Mouse (Mus musculus): ENCODE measurements around the gene Rabgap1. TPM values are rescaled to one million over a fixed set of nuclear protein-coding genes. Genes with fewer than 3 reads are reported as not detected.
A peak's percentile ranks its signal among the peaks of the same experiment; 100 is the strongest.
"Not testable (repeated sequence)": the region's sequence is repeated elsewhere in the genome, so short reads cannot be mapped to it uniquely, and the experiment has no call there.

The Rabgap1 gene
- polyA plus RNA-seq, 1 experiment from 2014 or later = 44.4 TPM

- no peaks in the 10 kb centered on the region for H3K27me3 ChIP-seq (ENCODE audit: control insufficient read depth, insufficient read depth, low read length)
- WGBS = 92% methylated on average over 2 of the region's 2 CpGs
These were observed 45.9 kb downstream of the Rabgap1 start for GRCm38 (mm10) chr2:37488956-37489355.

GRCm38 (mm10) chr2:37497321-37497720 lies 54.2 kb downstream of the Rabgap1 start:
- Histone ChIP-seq H3K4me2 (ENCODE audit: low read depth, severe bottlenecking) (no peak overlapping the region), H3K36me3 (ENCODE audit: control insufficient read depth, insufficient read depth, low read length) (peaks cover 4% of the 10 kb centered on the region; the same call in 1 of the 2 replicates), H3K9me3 (ENCODE audit: control insufficient read depth, low read length) (no peaks in the 10 kb centered on the region), H3K4me1 (ENCODE audit: control insufficient read depth, insufficient read depth, low read length) (no peaks in the 10 kb centered on the region), H3K4me3 (ENCODE audit: low read depth, low read length) (no peak overlapping the region), H3K27me3 (ENCODE audit: control insufficient read depth, insufficient read depth, low read length) (no peaks in the 10 kb centered on the region), H3K27ac (replicated peaks; ENCODE audit: low read depth, low read length) (no peak overlapping the region), H3K9ac (ENCODE audit: low read length) (no peak overlapping the region)
- DNase-seq (ENCODE audit: low spot score) = no peak
- WGBS = 92% methylated on average over 4 of the region's 4 CpGs
- ATAC-seq (ENCODE audit: insufficient number of reproducible peaks, low FRiP score, low TSS enrichment, low read depth) = no peak

More at GRCm38 (mm10) chr2:37488956-37489355, 45.9 kb downstream of the Rabgap1 start:
- no peak overlapping the region for H3K27ac ChIP-seq (replicated peaks; ENCODE audit: low read depth, low read length)
- DNase-seq (ENCODE audit: low spot score) = no peak
- no peaks in the 10 kb centered on the region for H3K4me1 ChIP-seq (ENCODE audit: control insufficient read depth, insufficient read depth, low read length)
- H3K36me3 ChIP-seq (ENCODE audit: control insufficient read depth, insufficient read depth, low read length) = peaks cover 8% of the 10 kb centered on the region; the same call in 1 of the 2 replicates
- H3K9ac ChIP-seq (ENCODE audit: low read length) = no peak overlapping the region
- no peak overlapping the region for H3K4me3 ChIP-seq (ENCODE audit: low read depth, low read length)
- no peak for ATAC-seq (ENCODE audit: insufficient number of reproducible peaks, low FRiP score, low TSS enrichment, low read depth)
- no peak overlapping the region for H3K4me2 ChIP-seq (ENCODE audit: low read depth, severe bottlenecking)
- H3K9me3 ChIP-seq (ENCODE audit: control insufficient read depth, low read length) = no peaks in the 10 kb centered on the region

GRCm38 (mm10) chr2:37505856-37506255 lies 62.8 kb downstream of the Rabgap1 start:
- not testable (repeated sequence) for H3K4me2 ChIP-seq (ENCODE audit: low read depth, severe bottlenecking); H3K9me3 ChIP-seq (ENCODE audit: control insufficient read depth, low read length); H3K4me1 ChIP-seq (ENCODE audit: control insufficient read depth, insufficient read depth, low read length); H3K27me3 ChIP-seq (ENCODE audit: control insufficient read depth, insufficient read depth, low read length); ATAC-seq (ENCODE audit: insufficient number of reproducible peaks, low FRiP score, low TSS enrichment, low read depth); DNase-seq (ENCODE audit: low spot score); H3K9ac ChIP-seq (ENCODE audit: low read length); H3K27ac ChIP-seq (replicated peaks; ENCODE audit: low read depth, low read length); H3K4me3 ChIP-seq (ENCODE audit: low read depth, low read length); H3K36me3 ChIP-seq (ENCODE audit: control insufficient read depth, insufficient read depth, low read length)
- 92% methylated on average over 2 of the region's 2 CpGs for WGBS

GRCm38 (mm10) chr2:37511134-37511901 lies 68.2 kb downstream of the Rabgap1 start:
- no peak overlapping the region for H3K4me3 ChIP-seq (ENCODE audit: low read depth, low read length)
- no peak for ATAC-seq (ENCODE audit: insufficient number of reproducible peaks, low FRiP score, low TSS enrichment, low read depth)
- H3K4me2 ChIP-seq (ENCODE audit: low read depth, severe bottlenecking) = no peak overlapping the region
- no peaks in the 10 kb centered on the region for H3K9me3 ChIP-seq (ENCODE audit: control insufficient read depth, low read length)
- H3K27me3 ChIP-seq (ENCODE audit: control insufficient read depth, insufficient read depth, low read length) = no peaks in the 10 kb centered on the region
- H3K9ac ChIP-seq (ENCODE audit: low read length) = no peak overlapping the region
- 0 out of 2 replicates have a peak, but pooled peaks cover 2% of the 10 kb centered on the region for H3K4me1 ChIP-seq (ENCODE audit: control insufficient read depth, insufficient read depth, low read length)
- no peaks in the 10 kb centered on the region; the same call in 1 of the 2 replicates for H3K36me3 ChIP-seq (ENCODE audit: control insufficient read depth, insufficient read depth, low read length)
- no peak overlapping the region for H3K27ac ChIP-seq (replicated peaks; ENCODE audit: low read depth, low read length)
- WGBS = 92% methylated on average over 4 of the region's 4 CpGs
- DNase-seq (ENCODE audit: low spot score) = no peak

- no peak within 1 kb of the TSS for H3K27ac ChIP-seq (replicated peaks; ENCODE audit: low read depth, low read length)
- peaks cover 6% of the 10 kb centered on the region for H3K36me3 ChIP-seq (ENCODE audit: control insufficient read depth, insufficient read depth, low read length)
- no peak within 1 kb of the TSS for H3K9ac ChIP-seq (ENCODE audit: low read length)
- 0 out of 2 replicates have a peak, but pooled peaks have one; percentile 70 for ATAC-seq (ENCODE audit: insufficient number of reproducible peaks, low FRiP score, low TSS enrichment, low read depth)
- DNase-seq (ENCODE audit: low spot score) = no peak
- WGBS = 34% methylated on average over 11 of the region's 11 CpGs
- H3K4me2 ChIP-seq (ENCODE audit: low read depth, severe bottlenecking) = peak within 1 kb of the TSS; percentile 7; the same call in 1 of the 2 replicates
- 0 out of 2 replicates have a peak, but pooled peaks cover 4% of the 10 kb centered on the region for H3K4me1 ChIP-seq (ENCODE audit: control insufficient read depth, insufficient read depth, low read length)
- no peak within 1 kb of the TSS for H3K4me3 ChIP-seq (ENCODE audit: low read depth, low read length)
- no peaks in the 10 kb centered on the region for H3K27me3 ChIP-seq (ENCODE audit: control insufficient read depth, insufficient read depth, low read length)
- H3K9me3 ChIP-seq (ENCODE audit: control insufficient read depth, low read length) = no peaks in the 10 kb centered on the region
These were observed 73.1 kb downstream of the Rabgap1 start, which contains the start of gene Gpr21 for GRCm38 (mm10) chr2:37516030-37516710. Gpr21 (plus strand) TSS chr2:37516332.

- no peak overlapping the region for H3K9ac ChIP-seq (ENCODE audit: low read length)
- ATAC-seq (ENCODE audit: insufficient number of reproducible peaks, low FRiP score, low TSS enrichment, low read depth) (no peak), DNase-seq (ENCODE audit: low spot score) (no peak)
- no peaks in the 10 kb centered on the region for H3K27me3 ChIP-seq (ENCODE audit: control insufficient read depth, insufficient read depth, low read length)
- H3K27ac ChIP-seq (replicated peaks; ENCODE audit: low read depth, low read length) = no peak overlapping the region
- H3K4me3 ChIP-seq (ENCODE audit: low read depth, low read length) = no peak overlapping the region
- H3K4me1 ChIP-seq (ENCODE audit: control insufficient read depth, insufficient read depth, low read length) = 0 out of 2 replicates have a peak, but pooled peaks cover 4% of the 10 kb centered on the region
- H3K4me2 ChIP-seq (ENCODE audit: low read depth, severe bottlenecking) = no peak overlapping the region
- no peaks in the 10 kb centered on the region for H3K9me3 ChIP-seq (ENCODE audit: control insufficient read depth, low read length)
- 52% methylated on average over 4 of the region's 4 CpGs for WGBS
- H3K36me3 ChIP-seq (ENCODE audit: control insufficient read depth, insufficient read depth, low read length) = peaks cover 6% of the 10 kb centered on the region
These were observed 73.9 kb downstream of the Rabgap1 start for GRCm38 (mm10) chr2:37516922-37517462.

GRCm38 (mm10) chr2:37518561-37519285 lies 75.6 kb downstream of the Rabgap1 start:
- DNase-seq (ENCODE audit: low spot score) = no peak
- 93% methylated on average over 4 of the region's 4 CpGs for WGBS
- H3K4me2 ChIP-seq (ENCODE audit: low read depth, severe bottlenecking) = no peak overlapping the region
- 0 out of 2 replicates have a peak, but pooled peaks cover 4% of the 10 kb centered on the region for H3K4me1 ChIP-seq (ENCODE audit: control insufficient read depth, insufficient read depth, low read length)
- no peak overlapping the region for H3K9ac ChIP-seq (ENCODE audit: low read length)
- no peaks in the 10 kb centered on the region for H3K27me3 ChIP-seq (ENCODE audit: control insufficient read depth, insufficient read depth, low read length)
- H3K4me3 ChIP-seq (ENCODE audit: low read depth, low read length) = no peak overlapping the region
- H3K9me3 ChIP-seq (ENCODE audit: control insufficient read depth, low read length) = no peaks in the 10 kb centered on the region
- ATAC-seq (ENCODE audit: insufficient number of reproducible peaks, low FRiP score, low TSS enrichment, low read depth) = no peak
- H3K27ac ChIP-seq (replicated peaks; ENCODE audit: low read depth, low read length) = no peak overlapping the region
- peaks cover 6% of the 10 kb centered on the region for H3K36me3 ChIP-seq (ENCODE audit: control insufficient read depth, insufficient read depth, low read length)

GRCm38 (mm10) chr2:37519286-37519640 lies 76.2 kb downstream of the Rabgap1 start:
- no peak overlapping the region for H3K4me3 ChIP-seq (ENCODE audit: low read depth, low read length)
- H3K9me3 ChIP-seq (ENCODE audit: control insufficient read depth, low read length) = no peaks in the 10 kb centered on the region
- no peak overlapping the region for H3K4me2 ChIP-seq (ENCODE audit: low read depth, severe bottlenecking)
- no peak for ATAC-seq (ENCODE audit: insufficient number of reproducible peaks, low FRiP score, low TSS enrichment, low read depth)
- no peak overlapping the region for H3K27ac ChIP-seq (replicated peaks; ENCODE audit: low read depth, low read length)
- no peaks in the 10 kb centered on the region for H3K27me3 ChIP-seq (ENCODE audit: control insufficient read depth, insufficient read depth, low read length)
- WGBS = 96% methylated on average over 1 of the region's 1 CpGs
- peaks cover 6% of the 10 kb centered on the region for H3K36me3 ChIP-seq (ENCODE audit: control insufficient read depth, insufficient read depth, low read length)
- DNase-seq (ENCODE audit: low spot score) = no peak
- no peak overlapping the region for H3K9ac ChIP-seq (ENCODE audit: low read length)
- H3K4me1 ChIP-seq (ENCODE audit: control insufficient read depth, insufficient read depth, low read length) = 0 out of 2 replicates have a peak, but pooled peaks cover 4% of the 10 kb centered on the region

All from limb, embryonic 11.5 days (tissue).